Mouse (Mus musculus): ENCODE results near the gene Ccdc124. TPM values are rescaled to one million over a fixed set of nuclear protein-coding genes. Genes with fewer than 3 reads are reported as not detected.
A peak's percentile ranks its signal among the peaks of the same experiment; 100 is the strongest.

Ccdc124 gene
- 10 to 100 TPM; 88.0 to 95.9 TPM for total RNA-seq (2021)

- DNase-seq (ENCODE audit: low spot score in 2 of 2): peak; percentile 96 to 98
- intact Hi-C loops (cut with DNase I): loop anchor here (1.0 kb wide), 2 partner anchors 20 to 24 kb away; partner anchors contain the start of gene Rpl18a
Measured at GRCm38 (mm10) chr8:70873364-70873985, at the start of gene Ccdc124. Gene Ccdc124, minus strand, starts transcription at chr8:70873935.

GRCm38 (mm10) chr8:70920049-70920922 is 46.6 kb upstream of the Ccdc124 start:
- intact Hi-C loops (cut with DNase I): no loop called here
- DNase-seq (ENCODE audit: low spot score in 2 of 2): no peak

GRCm38 (mm10) chr8:70914704-70915103 is 41.0 kb upstream of the Ccdc124 start:
- intact Hi-C loops (cut with DNase I): no loop called here
- DNase-seq (ENCODE audit: low spot score in 2 of 2): no peak

- intact Hi-C loops (cut with DNase I): no loop called here
- no peak for DNase-seq (ENCODE audit: low spot score in 2 of 2)
Measured at GRCm38 (mm10) chr8:70913523-70913922, 39.8 kb upstream of the Ccdc124 start.

- intact Hi-C loops (cut with DNase I): no loop called here
- no peak for DNase-seq (ENCODE audit: low spot score in 2 of 2)
Measured at GRCm38 (mm10) chr8:70912955-70913354, 39.2 kb upstream of the Ccdc124 start.

- intact Hi-C loops (cut with DNase I): no loop called here
- no peak for DNase-seq (ENCODE audit: low spot score in 2 of 2)
Measured at GRCm38 (mm10) chr8:70911596-70911995, 37.9 kb upstream of the Ccdc124 start.

GRCm38 (mm10) chr8:70907518-70907917 is 33.8 kb upstream of the Ccdc124 start:
- DNase-seq (ENCODE audit: low spot score in 2 of 2): no peak
- intact Hi-C loops (cut with DNase I): no loop called here

GRCm38 (mm10) chr8:70905831-70906736 is 32.3 kb upstream of the Ccdc124 start, which contains the start of gene Map1s:
Gene Map1s, plus strand, starts transcription at chr8:70905932.
- DNase-seq (ENCODE audit: low spot score in 2 of 2): peak; percentile 79 to 84
- intact Hi-C loops (cut with DNase I): no loop called here

- intact Hi-C loops (cut with DNase I): no loop called here
Measured at GRCm38 (mm10) chr8:70905463-70905830, 31.7 kb upstream of the Ccdc124 start.

GRCm38 (mm10) chr8:70904532-70904931 is 30.8 kb upstream of the Ccdc124 start:
- intact Hi-C loops (cut with DNase I): no loop called here
- DNase-seq (ENCODE audit: low spot score in 2 of 2): peak in 1 of 2 experiments; percentile 28

More at GRCm38 (mm10) chr8:70905463-70905830, 31.7 kb upstream of the Ccdc124 start:
- no peak for DNase-seq (ENCODE audit: low spot score in 2 of 2)

GRCm38 (mm10) chr8:70903582-70903981 is 29.8 kb upstream of the Ccdc124 start:
- intact Hi-C loops (cut with DNase I): no loop called here
- no peak for DNase-seq (ENCODE audit: low spot score in 2 of 2)

GRCm38 (mm10) chr8:70903112-70903511 is 29.4 kb upstream of the Ccdc124 start:
- intact Hi-C loops (cut with DNase I): no loop called here
- DNase-seq (ENCODE audit: low spot score in 2 of 2): no peak

- intact Hi-C loops (cut with DNase I): no loop called here
- DNase-seq (ENCODE audit: low spot score in 2 of 2): no peak
Measured at GRCm38 (mm10) chr8:70902211-70902610, 28.5 kb upstream of the Ccdc124 start.

GRCm38 (mm10) chr8:70900872-70901387 is 27.2 kb upstream of the Ccdc124 start:
- DNase-seq (ENCODE audit: low spot score in 2 of 2): no peak
- intact Hi-C loops (cut with DNase I): no loop called here

GRCm38 (mm10) chr8:70899226-70899625 is 25.5 kb upstream of the Ccdc124 start:
- intact Hi-C loops (cut with DNase I): loop anchor here (5.0 kb wide), 3 partner anchors 308 to 563 kb away; partner anchors contain the start of genes Abhd8, Haus8, Mrpl34 and Myo9b
- no peak for DNase-seq (ENCODE audit: low spot score in 2 of 2)

- no peak for DNase-seq (ENCODE audit: low spot score in 2 of 2)
- intact Hi-C loops (cut with DNase I): loop anchor here (5.0 kb wide), 3 partner anchors 309 to 564 kb away; partner anchors contain the start of genes Abhd8, Haus8, Mrpl34 and Myo9b
Measured at GRCm38 (mm10) chr8:70898661-70899198, 25.0 kb upstream of the Ccdc124 start.

- DNase-seq (ENCODE audit: low spot score in 2 of 2): peak; percentile 85 to 86
- intact Hi-C loops (cut with DNase I): loop anchor here (1.0 to 5.0 kb wide), 6 partner anchors 25 to 564 kb away; partner anchors contain the start of genes Abhd8, Ccdc124, Haus8 and Mrpl34
Measured at GRCm38 (mm10) chr8:70897681-70898413, 24.1 kb upstream of the Ccdc124 start.

GRCm38 (mm10) chr8:70897021-70897680 is 23.4 kb upstream of the Ccdc124 start, which contains the start of gene Rpl18a:
Gene Rpl18a, minus strand, starts transcription at chr8:70897412.
- intact Hi-C loops (cut with DNase I): loop anchor here (1.0 to 5.0 kb wide), 6 partner anchors 24 to 565 kb away; partner anchors contain the start of genes Abhd8, Ccdc124, Haus8 and Mrpl34

More at GRCm38 (mm10) chr8:70897021-70897680, 23.4 kb upstream of the Ccdc124 start, which contains the start of gene Rpl18a:
- DNase-seq (ENCODE audit: low spot score in 2 of 2): peak; percentile 96 to 99

All from left cerebral cortex, postnatal 25 days (tissue).